Mouse (Mus musculus) midbrain, embryonic 14.5 days (tissue): ENCODE results near the gene Zyx. TPM values are rescaled to one million over a fixed set of nuclear protein-coding genes. Genes with fewer than 3 reads are reported as not detected.

Source experiments
- ATAC-seq: fragments of 200-750 bp; cut with Nextera tagmentation; 2 replicates; pipeline ENCODE4 v1.8.0; 2017; ENCODE audit warnings: moderate number of reproducible peaks, moderate library complexity; ENCODE audit not compliant: low FRiP score, low TSS enrichment
- DNase-seq: peaks from one replicate; pipeline ENCODE4 v3.0.0-alpha.2; 2015
- H3K27ac ChIP-seq: fragments of 300-500 bp; sonication (generic); replicated peaks from 2 replicates; pipeline ENCODE4 v1.5.1; 2014; ENCODE audit warnings: mild to moderate bottlenecking, low read depth, low read length, moderate library complexity
- H3K27me3 ChIP-seq: fragments of 300-500 bp; sonication (generic); 2 replicates; pipeline ENCODE4 v1.6.1; 2014; ENCODE audit warnings: low read length, control low read depth, mixed read lengths; ENCODE audit not compliant: control insufficient read depth, insufficient read depth
- H3K36me3 ChIP-seq: fragments of 300-500 bp; sonication (generic); 2 replicates; pipeline ENCODE4 v1.6.1; 2014; ENCODE audit warnings: low read length, control low read depth; ENCODE audit not compliant: control insufficient read depth, insufficient read depth
- H3K4me1 ChIP-seq: fragments of 300-500 bp; sonication (generic); 2 replicates; pipeline ENCODE4 v1.6.1; 2014; ENCODE audit warnings: mild to moderate bottlenecking, antibody characterized with exemption, low read length, control low read depth; ENCODE audit not compliant: control insufficient read depth, insufficient read depth
- H3K4me2 ChIP-seq: fragments of 300-500 bp; sonication (generic); 2 replicates; pipeline ENCODE4 v1.6.1; 2014; ENCODE audit warnings: mild to moderate bottlenecking, low read length, moderate library complexity
- H3K4me3 ChIP-seq: fragments of 300-500 bp; sonication (generic); replicated peaks from 2 replicates; pipeline ENCODE4 v1.5.1; 2014; ENCODE audit warnings: low read depth, low read length
- H3K9ac ChIP-seq: fragments of 300-500 bp; sonication (generic); replicated peaks from 2 replicates; pipeline ENCODE4 v1.6.1; 2014; ENCODE audit warnings: mild to moderate bottlenecking, low read length, moderate library complexity
- H3K9me3 ChIP-seq: fragments of 300-500 bp; sonication (generic); 2 replicates; pipeline ENCODE4 v1.6.1; 2016; ENCODE audit warnings: low read length, control low read depth, mixed read lengths; ENCODE audit not compliant: control insufficient read depth
- WGBS: fragments of 180-500 bp; shearing (Covaris S2); extraction: QIAGEN DNeasy Blood & Tissue Kit; methylation state at CpG from one replicate; pipeline ENCODE4 v1.1.7; 2014; 5-methylcytosine and 5-hydroxymethylcytosine counted together
- polyA plus RNA-seq: library from polyadenylated mRNA; unstranded; fragments of >200 nt; fragmentation: Nextera tagmentation; extraction: Ambion mirVana; gene quantifications from 2 replicates; pipeline ENCODE4 v1.2.1, GENCODE M21; 2014

Zyx gene
- polyA plus RNA-seq, 1 experiment from 2014 or later = 55.7 TPM

DNA sequence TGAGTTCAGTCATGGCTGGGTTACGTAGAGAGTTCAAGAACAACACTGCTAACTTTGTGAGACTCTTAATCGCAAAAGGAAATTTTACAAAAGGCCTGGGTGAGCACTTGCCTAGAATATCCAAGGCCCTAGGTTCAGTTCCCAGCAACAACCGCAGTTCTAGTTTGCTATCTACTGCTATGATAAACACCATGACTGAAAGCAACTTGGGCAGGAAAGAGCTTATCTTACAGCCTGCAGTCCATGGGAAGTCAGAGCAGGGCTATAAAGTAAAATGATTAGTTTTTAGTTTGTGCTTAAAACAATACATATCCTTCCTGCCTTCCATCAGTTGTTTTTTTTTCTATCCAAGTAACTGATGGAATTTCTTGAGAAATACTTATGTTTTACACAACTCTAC is 22.9 kb upstream of the Zyx start:
- H3K4me2 ChIP-seq = no peak overlapping the region
- DNase-seq (no peak), ATAC-seq (no peak)
- no peak overlapping the region for H3K4me3 ChIP-seq
- WGBS = 92% methylated on average over 3 of the region's 3 CpGs
- no peaks in the 10 kb centered on the region for H3K9me3 ChIP-seq
- no peak overlapping the region for H3K27ac ChIP-seq
- H3K27me3 ChIP-seq = no peaks in the 10 kb centered on the region
- peaks cover 11% of the 10 kb centered on the region for H3K4me1 ChIP-seq
- no peak overlapping the region for H3K9ac ChIP-seq
- H3K36me3 ChIP-seq = no peaks in the 10 kb centered on the region

DNA sequence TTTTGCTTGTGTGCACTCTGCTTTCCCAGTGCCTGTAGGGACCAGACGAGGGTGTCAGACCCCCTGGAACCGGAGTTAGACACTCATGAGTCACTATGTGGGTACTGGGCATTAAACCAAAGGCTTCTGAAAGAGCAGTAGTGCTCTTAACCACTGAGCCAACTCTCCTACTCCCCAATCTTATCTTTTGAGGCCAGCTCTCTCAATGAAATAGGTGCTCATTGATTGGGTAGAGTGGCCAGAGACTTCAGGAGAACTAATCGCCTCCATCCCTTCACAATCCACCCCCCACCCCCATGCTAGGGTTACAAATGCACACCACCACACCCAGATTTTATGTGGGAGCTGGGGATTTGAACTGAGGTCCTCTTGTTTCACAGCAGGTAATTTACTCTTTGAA is 20.7 kb upstream of the Zyx start:
- Histone ChIP-seq H3K27ac (no peak overlapping the region), H3K9ac (no peak overlapping the region), H3K4me1 (no peaks in the 10 kb centered on the region), H3K9me3 (no peaks in the 10 kb centered on the region), H3K27me3 (no peaks in the 10 kb centered on the region), H3K4me3 (no peak overlapping the region), H3K4me2 (no peak overlapping the region), H3K36me3 (no peaks in the 10 kb centered on the region)
- ATAC-seq = no peak
- WGBS = 85% methylated on average over 3 of the region's 3 CpGs
- no peak for DNase-seq

DNA sequence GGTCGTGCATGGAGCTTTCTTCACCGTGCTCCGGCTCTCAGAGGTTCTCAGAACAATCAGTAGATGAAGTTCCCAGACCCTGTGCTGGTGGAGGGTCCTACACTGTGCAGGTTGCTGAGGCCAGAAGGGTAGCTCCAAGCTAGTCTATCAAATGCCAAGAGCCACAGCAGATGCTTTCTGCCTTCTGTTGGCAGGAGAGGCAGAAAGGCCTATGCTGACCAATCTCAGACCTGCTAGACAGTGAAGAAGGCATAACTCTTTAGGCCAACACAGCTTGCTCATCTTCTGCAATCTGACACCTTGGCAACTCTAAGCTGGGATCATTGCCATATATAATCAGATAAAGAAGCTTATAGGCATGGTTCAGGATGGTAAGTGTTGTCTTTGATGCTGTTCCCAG is 19.2 kb upstream of the Zyx start:
- no peak for DNase-seq
- no peaks in the 10 kb centered on the region for H3K36me3 ChIP-seq
- 72% methylated on average over 3 of the region's 3 CpGs for WGBS

DNA sequence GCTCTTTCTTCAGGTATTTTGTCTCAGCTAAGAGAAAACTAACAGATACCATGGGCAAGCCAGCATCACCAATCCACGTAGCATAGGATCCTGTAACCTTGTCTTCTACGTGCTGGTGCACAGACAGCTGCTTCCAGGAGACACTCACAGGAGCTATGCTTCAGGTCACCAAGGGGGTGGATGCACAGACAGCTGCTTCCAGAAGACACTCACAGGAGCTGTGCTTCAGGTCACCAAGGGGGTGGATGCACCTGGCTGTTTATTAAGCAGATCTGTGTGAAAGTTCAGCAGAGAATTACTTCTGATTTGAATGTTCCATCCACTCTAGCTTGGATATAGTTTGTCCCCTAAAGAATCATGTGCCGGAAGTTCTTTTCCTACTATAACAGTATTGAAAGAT is 18.5 kb upstream of the Zyx start:
- Histone ChIP-seq H3K4me3 (no peak overlapping the region), H3K4me2 (no peak overlapping the region), H3K4me1 (no peaks in the 10 kb centered on the region), H3K9ac (no peak overlapping the region), H3K27ac (no peak overlapping the region), H3K36me3 (no peaks in the 10 kb centered on the region), H3K27me3 (no peaks in the 10 kb centered on the region), H3K9me3 (no peaks in the 10 kb centered on the region)
- DNase-seq (no peak), ATAC-seq (no peak)
- 92% methylated on average over 3 of the region's 3 CpGs for WGBS

More for the DNA sequence above, 19.2 kb upstream of the Zyx start:
- Histone ChIP-seq H3K27me3 (no peaks in the 10 kb centered on the region), H3K9ac (no peak overlapping the region), H3K4me1 (no peaks in the 10 kb centered on the region), H3K27ac (no peak overlapping the region), H3K4me2 (no peak overlapping the region), H3K9me3 (no peaks in the 10 kb centered on the region), H3K4me3 (no peak overlapping the region)
- no peak for ATAC-seq

DNA sequence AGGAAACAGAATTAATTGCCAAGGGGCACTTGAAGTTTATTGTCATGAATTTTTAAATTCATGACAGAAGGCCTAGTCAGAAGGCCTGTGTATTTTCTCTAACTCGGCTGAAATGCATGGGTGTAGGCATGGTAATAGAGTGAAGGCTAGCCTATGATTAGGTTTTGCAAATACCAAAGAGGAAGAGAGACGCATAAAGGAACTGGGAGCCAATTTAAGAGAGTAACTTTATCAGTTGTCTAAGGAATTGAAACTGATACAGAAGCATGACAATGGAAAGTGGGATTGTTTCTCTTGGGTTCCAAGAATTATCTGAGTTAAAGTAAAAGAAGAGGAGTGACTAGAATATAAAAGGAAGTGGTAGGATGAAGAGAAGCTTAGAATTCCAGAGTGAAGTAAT is 10.2 kb upstream of the Zyx start:
- no peaks in the 10 kb centered on the region for H3K4me1 ChIP-seq
- WGBS = 93% methylated on average over 2 of the region's 2 CpGs
- no peak for DNase-seq
- H3K4me2 ChIP-seq = no peak overlapping the region
- no peak overlapping the region for H3K9ac ChIP-seq
- H3K27ac ChIP-seq = no peak overlapping the region
- H3K36me3 ChIP-seq = no peaks in the 10 kb centered on the region
- no peak for ATAC-seq
- H3K27me3 ChIP-seq = no peaks in the 10 kb centered on the region
- no peak overlapping the region for H3K4me3 ChIP-seq
- no peaks in the 10 kb centered on the region for H3K9me3 ChIP-seq

DNA sequence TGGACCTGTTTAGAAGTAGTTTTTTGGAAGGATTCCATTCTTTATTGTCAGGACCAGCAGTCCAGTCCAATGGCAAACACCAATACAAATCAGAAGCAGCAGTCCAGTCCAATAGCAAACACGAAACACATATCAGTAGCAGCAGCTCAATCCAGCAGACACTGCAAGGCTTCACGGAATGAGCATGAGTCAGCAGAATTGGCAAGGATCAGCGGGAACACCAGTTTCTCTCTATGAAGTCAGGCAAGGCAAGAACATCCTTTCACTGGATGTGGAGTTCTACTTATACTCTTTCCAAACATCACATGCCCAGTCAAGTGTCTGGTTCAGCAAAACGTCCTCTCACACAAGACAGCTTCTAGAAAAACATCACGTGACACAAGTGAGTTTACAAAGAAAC is 9.4 kb upstream of the Zyx start:
- Histone ChIP-seq H3K4me2 (no peak overlapping the region), H3K27ac (no peak overlapping the region), H3K27me3 (no peaks in the 10 kb centered on the region), H3K9me3 (no peaks in the 10 kb centered on the region), H3K4me3 (no peak overlapping the region), H3K36me3 (no peaks in the 10 kb centered on the region), H3K9ac (no peak overlapping the region), H3K4me1 (no peaks in the 10 kb centered on the region)
- ATAC-seq (no peak), DNase-seq (no peak)
- WGBS = 78% methylated on average over 5 of the region's 5 CpGs

DNA sequence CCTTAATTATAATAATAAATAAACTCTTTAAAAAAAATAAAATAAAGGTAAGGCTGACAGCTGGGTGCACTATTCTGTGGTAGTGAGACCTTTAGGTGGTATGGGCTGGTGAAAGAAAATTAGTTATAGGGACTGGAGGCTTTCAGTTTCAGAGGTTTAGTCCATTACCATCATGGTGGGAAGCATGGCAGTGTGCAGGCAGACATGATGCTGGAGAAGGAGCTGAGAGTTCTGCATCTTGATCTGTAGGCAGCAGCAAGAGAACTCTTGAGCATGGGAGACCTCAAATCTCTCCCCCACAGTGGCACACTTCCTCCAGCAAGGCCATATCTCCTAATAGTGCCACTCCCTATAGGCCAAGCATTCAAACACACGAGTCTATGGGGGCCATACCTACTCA is 7.3 kb upstream of the Zyx start:
- no peak overlapping the region for H3K9ac ChIP-seq
- H3K27me3 ChIP-seq = no peaks in the 10 kb centered on the region
- no peak for DNase-seq

DNA sequence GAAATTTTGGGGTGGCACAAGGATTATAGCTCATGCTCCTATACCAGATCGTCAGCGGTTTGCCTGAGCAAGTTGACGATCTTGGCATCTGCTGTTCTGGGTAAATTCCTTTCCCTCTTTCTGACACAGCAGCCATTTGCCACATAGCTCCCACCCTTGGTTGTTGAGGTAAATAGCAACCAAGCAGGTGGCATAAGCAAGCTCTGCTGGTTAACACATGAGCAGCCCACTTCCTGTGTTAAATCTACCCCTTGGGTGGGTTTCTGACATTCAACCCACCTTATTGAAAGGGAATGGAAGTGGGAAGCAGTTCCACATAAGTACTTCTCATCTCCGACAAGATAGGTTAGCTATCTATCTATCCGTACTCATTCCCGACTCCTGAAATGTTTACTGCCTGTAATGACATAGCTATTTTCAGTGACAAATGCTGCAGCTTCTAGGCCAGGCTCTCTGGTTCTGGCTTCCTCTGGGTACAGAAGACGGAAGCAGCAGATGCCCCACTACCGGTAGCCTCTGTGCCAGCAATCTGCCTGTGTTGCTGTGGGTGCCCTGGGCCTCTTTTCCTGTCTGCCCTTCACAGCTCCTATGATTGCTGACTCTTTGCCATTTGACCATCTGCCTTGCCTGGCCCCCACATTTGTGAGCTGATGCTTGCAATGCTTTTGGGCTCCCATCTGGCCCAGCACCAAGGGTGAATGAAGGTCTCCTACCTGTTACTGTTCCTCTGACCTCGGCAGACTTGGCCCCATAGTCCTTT is 5.9 kb upstream of the Zyx start:
- ATAC-seq (no peak), DNase-seq (no peak)
- Histone ChIP-seq H3K27ac (no peak overlapping the region), H3K9me3 (no peaks in the 10 kb centered on the region), H3K9ac (no peak overlapping the region), H3K4me1 (no peaks in the 10 kb centered on the region), H3K4me3 (no peak overlapping the region), H3K27me3 (no peaks in the 10 kb centered on the region), H3K36me3 (no peaks in the 10 kb centered on the region), H3K4me2 (no peak overlapping the region)
- 91% methylated on average over 9 of the region's 9 CpGs for WGBS

More for the DNA sequence above, 7.3 kb upstream of the Zyx start:
- Histone ChIP-seq H3K9me3 (no peaks in the 10 kb centered on the region), H3K4me3 (no peak overlapping the region), H3K4me1 (no peaks in the 10 kb centered on the region), H3K36me3 (no peaks in the 10 kb centered on the region), H3K4me2 (no peak overlapping the region), H3K27ac (no peak overlapping the region)
- ATAC-seq = no peak
- WGBS = 68% methylated on average over 1 of the region's 1 CpGs

DNA sequence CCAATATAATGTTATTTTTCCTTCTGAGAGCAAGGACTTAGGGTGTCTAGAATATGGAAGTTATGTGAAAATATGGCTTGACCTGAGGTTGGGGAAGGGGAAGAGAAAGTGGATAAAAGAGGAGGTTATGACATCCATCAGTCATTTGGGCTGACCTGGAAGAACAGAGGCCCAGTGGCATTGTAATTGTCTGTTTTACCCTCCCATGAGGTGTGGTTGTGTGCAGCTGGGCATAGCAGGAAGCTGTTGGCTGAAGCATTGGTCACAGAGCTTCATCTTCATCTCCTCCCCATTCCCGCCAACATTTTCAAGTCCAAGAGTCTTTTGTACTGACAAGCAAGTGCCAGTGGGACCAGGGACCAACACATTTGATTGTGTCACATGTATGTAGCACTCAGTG is 5.2 kb upstream of the Zyx start:
- H3K4me3 ChIP-seq = no peak overlapping the region
- H3K27me3 ChIP-seq = no peaks in the 10 kb centered on the region
- WGBS = 75% methylated on average over 1 of the region's 1 CpGs
- H3K9me3 ChIP-seq = no peaks in the 10 kb centered on the region
- H3K4me1 ChIP-seq = no peaks in the 10 kb centered on the region
- no peaks in the 10 kb centered on the region for H3K36me3 ChIP-seq
- no peak overlapping the region for H3K27ac ChIP-seq
- no peak overlapping the region for H3K4me2 ChIP-seq
- ATAC-seq = no peak
- no peak for DNase-seq
- H3K9ac ChIP-seq = no peak overlapping the region
